Mouse (Mus musculus): ENCODE results near the gene Gm12184.
"Not testable (repeated sequence)": the region's sequence is repeated elsewhere in the genome, so short reads cannot be mapped to it uniquely, and the experiment has no call there.

Gene Gm12184

DNA sequence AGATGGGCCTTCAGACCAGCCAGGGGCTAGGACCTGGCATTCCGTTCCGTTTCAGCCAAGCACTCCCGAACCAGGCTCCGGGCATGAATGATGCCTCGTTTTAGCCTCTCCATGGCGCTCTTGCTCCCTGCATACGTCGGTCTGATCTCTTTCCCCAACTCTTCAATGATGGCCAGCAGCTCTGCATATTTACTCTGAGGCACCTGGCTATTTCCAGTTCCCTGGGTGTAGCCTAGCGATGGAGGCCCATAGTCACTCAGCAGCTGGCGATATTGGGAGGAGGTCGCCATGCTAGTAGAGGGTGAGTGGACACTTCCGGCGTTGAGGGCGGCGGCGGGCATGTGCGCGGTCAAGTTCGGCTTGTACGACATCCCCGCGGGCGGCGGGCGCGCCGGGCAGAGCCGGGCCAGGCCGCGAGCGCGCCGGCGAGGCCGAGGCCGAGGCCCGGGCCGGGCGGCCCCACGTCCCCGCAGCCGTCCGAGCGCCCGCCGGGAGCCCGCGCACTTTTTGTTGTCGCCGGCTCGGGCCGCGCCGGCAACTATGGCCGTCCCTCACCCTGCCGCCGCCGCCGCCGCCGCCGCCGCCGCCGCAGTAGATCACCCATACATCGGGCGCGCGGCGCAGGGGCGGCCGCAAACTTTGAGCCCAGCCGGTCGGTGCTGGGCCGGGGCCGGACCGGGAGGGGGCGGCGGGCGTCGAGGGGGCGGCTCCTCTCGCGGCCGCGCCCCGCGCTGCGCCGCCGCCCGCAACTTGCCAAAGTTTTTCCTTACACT is at the start of gene Gm12184, which contains the start of gene Trim7:
Gene Gm12184, minus strand, starts transcription at position 677 of the 773 bp plus-strand sequence.
Gene Trim7, plus strand, starts transcription at position 162 of the 773 bp plus-strand sequence.
- DNase-seq (ENCODE audit: low spot score in 2 of 2), result not testable (repeated sequence)

DNA sequence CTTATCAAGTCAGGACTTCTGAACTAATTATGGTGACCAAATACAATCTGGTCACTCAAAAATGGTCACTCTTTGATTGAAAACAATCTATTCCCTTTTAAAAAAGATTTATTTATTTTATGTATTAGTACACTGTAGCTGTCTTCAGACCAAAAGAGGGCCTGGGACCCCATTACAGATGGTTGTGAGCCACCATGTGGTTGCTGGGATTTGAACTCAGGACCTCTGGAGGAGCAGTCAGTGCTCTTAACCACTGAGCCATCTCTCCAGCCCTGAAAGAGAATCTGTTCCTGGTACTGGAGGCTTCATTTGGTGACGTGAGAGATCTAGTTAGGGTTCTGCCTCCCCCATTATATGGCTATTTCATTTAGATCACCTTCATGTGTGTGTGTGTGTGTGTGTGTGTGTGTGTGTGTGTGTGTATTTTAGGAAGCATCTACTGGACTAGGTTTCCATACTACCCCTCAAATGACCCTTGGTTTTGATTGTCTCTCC is 48.9 kb upstream of the Gm12184 start:
- not testable (repeated sequence) for DNase-seq (ENCODE audit: low spot score in 2 of 2)

DNA sequence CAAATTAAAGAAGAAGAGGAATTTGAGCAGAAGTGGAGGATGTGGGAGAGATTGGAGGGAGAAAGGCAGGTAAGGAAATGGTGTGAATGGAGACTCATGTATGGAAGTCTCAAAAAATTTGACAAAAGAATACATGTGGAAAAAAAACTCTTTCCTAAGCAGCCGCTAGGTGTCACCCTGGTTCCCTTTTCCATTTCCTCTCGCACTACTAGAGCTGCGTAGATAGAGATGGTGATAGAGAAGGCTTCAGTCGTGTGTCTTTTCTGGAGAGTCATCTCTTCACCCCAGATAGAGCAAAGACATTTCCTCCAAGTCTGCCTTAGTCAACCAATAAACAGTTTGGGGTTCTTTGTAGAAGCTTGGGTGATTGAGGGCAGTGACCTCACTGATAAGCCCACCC is 48.0 kb upstream of the Gm12184 start:
- DNase-seq (ENCODE audit: low spot score in 2 of 2), result peak in 1 of 2 experiments; percentile 23

DNA sequence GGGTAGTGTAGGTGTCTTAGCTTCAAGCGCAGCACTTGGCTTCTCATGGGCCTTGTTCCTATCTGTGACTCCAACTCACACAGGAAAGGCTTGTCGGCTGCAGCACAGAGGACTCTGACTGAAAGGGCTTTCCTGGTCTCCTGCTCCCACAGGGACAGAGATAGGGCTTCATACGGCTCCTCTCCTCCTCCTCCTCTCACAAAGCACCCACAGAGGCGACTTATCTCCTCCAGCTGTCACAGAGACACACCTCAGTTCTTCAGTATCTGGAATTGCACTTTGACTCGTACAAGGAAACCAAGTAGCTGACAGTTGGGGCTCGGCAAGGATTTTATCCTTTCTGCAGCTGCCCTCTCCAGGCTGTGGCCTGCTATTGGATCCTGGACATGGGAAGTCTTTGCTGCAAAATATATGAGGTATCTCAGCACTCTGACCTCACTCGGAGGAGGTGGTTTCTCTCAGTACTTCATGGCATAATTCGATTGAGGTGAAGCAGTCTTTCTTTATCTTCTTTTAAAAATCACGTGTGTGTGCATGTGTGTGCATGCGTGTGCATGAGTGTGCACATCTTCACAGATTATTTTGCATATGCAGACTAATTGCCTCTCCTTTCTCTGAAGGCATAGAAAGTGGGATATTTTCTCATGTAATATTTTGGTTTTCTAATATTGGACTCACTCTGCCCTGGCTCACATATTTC is 47.3 kb upstream of the Gm12184 start:
- no peak for DNase-seq (ENCODE audit: low spot score in 2 of 2)

DNA sequence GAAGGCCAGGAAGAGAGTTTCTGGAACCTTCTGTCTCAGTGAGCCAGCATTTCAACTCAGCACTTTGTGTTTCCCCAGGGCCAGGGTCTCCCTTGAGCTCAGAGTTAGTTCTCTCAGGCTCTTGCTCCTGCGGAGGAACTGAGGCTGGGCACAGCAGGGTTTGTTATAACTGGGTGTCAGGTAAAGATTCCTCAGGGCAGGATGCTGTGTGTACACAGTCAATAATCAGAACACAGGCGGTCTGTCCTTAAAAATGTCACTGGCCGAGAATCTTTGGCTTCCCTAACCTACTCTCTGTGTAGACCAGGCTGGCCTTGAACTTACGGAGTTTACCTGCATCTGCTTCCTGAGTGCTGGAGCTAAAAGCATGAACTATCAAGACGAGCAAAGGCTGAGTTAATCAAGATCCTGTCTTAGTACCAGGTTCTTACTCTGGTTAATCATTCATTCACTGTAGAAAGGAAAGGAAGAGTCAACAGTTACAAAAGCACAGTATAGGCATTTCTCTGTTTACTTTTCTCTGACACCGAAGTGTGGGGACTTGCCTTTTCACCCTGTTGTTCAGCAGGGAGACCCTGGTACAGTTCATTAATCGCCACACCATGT is 46.3 kb upstream of the Gm12184 start:
- DNase-seq (ENCODE audit: low spot score in 2 of 2), result no peak

DNA sequence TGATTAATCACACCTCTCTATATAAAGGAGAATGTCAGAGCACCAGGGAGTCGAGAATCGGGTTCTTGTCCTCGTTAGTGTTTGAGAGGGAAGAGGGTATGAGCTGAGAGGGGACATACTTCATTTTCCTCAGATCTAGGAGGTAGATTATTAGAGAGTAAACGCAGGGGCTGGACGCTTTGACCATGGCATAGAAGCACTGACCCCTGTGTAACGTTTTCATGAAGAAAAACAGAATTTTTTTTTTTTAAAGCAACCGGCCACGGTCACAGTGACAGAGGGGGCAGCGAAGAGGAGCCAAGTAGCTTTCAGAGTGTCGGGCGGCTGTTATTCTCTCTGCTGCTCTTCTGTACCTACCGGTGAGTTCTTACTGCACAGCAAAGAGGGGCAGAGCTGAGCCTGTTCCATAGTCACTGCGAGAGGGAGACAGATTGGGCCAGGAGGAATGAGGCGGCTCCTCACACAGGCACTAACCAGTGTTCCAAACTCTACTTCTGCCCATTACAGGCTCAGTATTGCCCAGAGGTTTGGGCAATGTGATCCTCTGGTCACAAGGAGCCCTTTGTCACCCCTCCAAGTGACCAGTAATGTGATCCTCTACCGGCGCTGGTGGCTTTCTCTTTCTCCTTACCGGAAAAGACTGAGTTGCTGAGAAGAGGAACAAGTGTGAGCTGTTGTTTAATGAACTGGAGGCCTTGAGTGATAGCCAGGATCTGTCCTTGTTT is 45.5 kb upstream of the Gm12184 start:
- DNase-seq (ENCODE audit: low spot score in 2 of 2), result no peak

DNA sequence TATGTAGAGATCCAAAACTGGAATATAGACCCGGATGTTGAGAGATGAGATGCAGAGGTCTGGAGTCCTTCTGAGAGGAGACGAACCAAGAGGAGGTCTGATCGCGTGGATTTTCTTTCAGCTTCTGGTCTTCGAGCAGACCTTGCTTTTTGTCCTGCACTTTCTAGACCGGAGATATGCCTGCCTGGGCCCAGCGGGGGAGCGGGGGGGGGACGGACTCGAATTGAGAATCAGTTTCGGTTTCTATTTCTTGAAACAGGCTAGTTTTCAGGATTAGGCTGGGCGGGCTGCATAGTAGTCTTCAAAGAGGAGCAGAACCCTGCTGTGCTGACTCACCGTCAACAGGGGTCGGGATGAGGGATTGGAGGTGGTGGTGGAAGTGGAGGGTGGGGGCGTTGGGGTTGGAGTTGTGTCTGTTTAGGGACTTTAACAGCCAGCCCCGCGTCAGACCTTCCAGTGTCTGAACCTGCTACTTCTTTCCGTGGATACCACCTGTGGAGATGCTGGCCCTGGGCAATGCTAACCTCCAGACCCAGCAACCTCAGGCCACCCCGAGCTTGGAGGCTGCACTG is 44.8 kb upstream of the Gm12184 start, which contains the start of gene Irgm1:
Gene Irgm1, minus strand, starts transcription at position 483 of the 572 bp plus-strand sequence.
- peak in 1 of 2 experiments; percentile 25 for DNase-seq (ENCODE audit: low spot score in 2 of 2)

DNA sequence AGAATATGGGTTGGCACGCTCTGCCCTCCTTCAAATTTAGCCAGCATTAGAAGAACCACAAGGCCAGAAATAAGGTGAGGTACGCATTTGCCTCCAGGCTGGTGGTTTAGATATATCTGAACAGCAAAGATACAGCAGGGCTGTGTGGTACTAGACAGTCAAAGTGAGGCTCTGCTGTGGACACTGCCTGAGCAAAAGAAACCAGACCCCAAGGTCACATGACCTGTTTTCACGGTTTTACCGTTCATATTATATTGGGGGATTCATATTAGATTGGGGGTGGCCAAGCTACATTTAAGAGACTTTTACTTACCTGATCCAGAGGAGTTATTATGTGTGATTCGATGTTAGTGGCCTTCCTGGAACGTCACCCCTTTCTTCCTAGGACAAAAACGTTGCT is 44.3 kb upstream of the Gm12184 start:
- no peak for DNase-seq (ENCODE audit: low spot score in 2 of 2)

DNA sequence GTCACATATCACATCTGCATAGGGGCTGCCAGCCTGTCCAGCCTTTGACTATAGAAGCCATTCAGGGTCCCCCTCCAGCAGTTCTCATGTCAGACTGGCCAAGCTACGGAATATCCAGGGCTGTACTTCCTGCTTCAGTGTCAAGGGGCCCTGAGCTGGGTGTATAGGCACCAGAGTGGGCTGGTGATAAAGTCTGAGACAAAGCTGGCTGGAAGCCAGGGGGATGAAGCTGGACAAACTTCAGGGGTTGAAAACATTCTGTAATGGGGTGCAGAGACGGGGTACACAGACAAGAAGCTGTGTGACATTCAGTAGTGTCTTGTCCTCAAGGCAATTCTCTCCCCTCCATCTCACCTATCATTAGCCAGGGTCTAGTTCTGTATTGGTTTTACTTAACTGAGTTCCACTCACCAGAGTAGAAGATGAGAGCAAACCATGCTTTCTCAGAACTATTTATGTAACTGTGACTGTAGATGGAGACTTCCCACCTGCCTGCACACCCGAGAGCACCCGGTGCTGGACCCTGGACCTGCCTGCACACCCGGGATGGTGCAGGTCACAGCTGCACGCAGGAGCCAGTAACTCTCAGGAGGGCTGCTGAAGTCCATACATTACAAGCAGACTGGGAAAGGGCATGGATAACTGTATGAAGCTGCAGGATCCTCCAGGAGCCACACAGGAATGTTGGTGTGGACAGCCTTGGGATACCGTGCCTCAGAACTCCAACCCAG is 43.1 kb upstream of the Gm12184 start:
- DNase-seq (ENCODE audit: low spot score in 2 of 2), result no peak

DNA sequence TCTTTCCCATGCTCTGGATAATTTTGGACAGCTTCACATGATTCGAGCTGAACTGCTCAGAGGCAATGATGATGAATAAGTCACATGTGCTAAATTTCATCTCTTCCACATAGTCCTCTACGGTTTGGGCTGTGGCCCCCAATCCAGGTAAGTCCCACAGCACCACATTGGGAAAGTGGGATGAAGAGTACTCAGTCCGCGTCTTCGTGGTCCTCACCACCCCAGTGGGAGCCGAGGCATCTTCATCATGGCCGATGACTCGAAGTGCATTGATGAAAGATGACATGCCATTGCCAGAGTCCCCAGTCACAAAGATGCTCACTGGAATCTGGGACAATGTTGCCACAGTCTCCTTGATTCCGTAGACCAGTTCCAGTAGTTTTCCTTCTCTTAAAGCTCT is 40.0 kb upstream of the Gm12184 start:
- DNase-seq (ENCODE audit: low spot score in 2 of 2), result no peak

DNA sequence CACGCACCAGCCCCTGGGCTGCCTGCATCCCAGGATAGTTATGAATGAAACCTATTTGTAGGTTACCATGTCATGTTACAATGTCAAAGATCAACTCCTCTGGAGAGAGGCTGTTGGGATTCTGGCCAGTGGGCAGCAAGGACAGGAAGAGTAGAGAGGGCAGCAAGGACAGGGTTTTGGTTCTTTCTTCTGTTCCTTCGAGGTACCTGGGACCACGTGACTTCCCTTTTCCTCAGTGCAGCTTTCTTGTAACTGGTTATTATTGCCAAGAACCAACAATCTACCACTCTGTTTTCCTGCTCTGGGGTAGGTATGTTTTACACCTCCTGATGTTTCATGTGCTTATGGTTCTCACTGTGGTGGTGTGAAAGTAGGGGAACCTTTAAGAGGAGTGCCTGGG is 37.4 kb upstream of the Gm12184 start:
- no peak for DNase-seq (ENCODE audit: low spot score in 2 of 2)

DNA sequence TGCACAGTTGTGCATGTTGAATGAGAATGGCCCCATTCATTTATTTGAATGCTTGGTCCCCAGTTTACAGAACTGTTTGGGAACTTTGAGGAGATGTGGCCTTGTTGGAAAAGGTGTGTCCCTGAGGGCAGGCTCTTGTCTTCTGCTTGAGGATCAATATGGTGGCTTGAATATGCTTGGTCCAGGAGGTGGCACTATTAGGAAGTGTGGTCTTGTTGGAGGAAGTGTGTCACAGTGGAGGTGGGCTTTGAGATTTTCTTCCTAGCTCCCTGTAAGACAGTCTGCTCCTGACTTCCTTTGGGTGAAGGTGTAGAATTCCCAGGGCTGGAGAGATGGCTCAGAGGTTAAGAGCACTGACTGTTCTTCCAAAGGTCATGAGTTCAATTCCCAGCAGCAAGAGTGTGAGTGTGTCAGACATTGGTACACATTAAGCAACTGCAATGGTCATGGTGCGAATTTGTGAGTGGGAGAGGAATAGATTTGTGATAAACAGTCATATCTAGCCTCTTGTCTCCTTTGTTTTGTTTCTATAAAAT is 36.4 kb upstream of the Gm12184 start:
- no peak for DNase-seq (ENCODE audit: low spot score in 2 of 2)

DNA sequence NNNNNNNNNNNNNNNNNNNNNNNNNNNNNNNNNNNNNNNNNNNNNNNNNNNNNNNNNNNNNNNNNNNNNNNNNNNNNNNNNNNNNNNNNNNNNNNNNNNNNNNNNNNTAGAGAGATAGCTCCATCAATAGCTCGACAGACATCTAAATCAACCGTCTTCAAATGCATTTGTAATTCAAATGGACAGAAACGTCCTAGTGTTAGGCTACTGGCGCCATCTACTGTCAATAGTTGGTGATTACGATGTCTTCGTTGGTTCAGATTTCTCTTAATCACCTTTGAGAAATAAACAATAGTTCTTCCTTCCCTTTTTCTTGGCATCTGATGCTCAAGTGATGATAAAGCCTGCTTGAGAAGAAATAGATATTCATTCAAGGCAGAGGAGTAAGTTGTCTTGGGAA is 32.6 kb upstream of the Gm12184 start:
- DNase-seq (ENCODE audit: low spot score in 2 of 2), result peak in 1 of 2 experiments; percentile 25

DNA sequence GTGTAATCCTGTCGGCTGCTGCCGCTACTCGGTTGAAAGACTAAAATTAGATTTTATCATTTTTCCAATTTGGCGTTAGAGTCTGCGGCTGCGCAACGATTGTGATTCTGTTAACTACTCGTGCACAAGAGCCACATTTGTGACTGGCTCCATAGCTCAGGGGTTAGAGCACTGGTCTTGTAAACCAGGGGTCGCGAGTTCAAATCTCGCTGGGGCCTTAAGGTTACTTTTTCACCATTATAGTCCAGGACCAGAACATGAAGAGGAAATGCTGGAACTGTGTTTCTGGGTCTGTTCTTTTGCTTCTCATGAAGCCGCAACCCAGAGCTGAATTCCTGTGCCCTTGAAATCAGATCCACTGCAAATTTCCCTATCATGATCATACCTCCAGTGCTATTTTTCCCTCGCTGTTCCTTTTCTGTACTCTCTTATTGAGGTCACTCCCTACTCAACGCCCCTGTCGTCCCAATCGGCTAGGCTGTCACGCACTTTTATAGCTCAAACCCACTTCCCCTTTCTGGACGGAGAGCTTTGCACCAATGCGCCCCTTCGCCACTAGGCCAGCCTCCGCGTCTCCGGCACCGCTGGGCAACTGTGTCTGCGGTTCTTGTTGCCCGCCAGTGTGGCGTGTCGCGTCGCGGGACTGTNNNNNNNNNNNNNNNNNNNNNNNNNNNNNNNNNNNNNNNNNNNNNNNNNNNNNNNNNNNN is 27.2 kb upstream of the Gm12184 start:
- peak; percentile 95 to 97 for DNase-seq (ENCODE audit: low spot score in 2 of 2)

DNA sequence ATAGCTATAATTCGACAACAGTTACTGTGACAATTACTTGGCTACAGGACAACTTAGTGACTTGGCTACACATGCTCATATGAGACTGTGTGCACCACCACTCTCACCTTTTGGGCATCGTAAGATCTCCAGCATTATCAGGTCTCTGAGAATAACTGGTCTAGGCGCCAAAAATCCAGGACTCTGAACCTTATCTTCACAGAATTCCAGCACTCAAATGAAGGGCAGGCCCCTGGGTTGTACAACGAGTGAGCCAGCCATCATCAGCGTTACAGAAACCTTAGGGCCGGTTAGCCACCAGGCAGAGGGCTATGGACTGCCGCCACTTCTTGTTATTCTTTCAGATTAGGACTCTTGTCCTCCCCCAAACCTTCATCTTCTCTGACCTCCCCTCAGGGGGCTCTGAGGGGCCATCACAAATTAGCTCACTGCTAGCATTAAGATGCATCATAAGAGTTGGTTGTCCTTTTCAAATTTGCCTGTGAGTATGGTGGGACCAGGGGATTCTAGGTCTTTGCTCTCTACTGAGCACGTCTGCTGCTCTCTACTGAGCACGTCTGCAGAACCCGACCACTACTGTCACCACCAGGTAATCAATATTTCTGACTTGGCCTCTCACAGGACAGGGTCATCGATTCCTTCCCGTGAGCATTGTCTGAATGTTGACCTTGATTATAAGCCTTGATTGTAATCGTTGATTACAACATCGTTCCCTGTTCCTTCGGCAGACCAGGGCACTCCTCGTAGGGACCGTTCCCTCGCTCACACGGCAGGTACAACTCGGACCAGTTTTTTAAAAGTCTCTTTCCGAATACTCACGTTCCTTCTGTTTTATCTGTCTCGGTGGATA is 26.4 kb upstream of the Gm12184 start:
- no peak for DNase-seq (ENCODE audit: low spot score in 2 of 2)

DNA sequence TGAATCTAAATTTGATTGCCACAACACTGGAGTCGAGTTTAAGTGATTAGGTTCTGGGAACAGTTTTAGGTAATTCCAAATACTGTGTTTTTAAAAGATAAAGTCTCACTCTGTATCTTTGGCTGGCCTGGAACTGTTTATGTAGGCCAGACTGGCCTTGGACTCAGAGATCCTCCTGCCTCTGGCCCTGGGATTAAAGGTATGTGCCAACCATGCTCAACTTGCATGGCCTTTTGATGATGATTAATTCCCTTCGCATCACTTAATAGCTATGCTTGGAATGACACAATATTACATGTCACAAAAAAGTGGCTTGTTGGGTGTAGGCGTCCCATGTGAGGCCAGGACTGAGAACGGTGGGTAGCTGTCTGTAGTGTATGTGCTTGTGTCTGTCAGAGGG is 25.7 kb upstream of the Gm12184 start:
- no peak for DNase-seq (ENCODE audit: low spot score in 2 of 2)

DNA sequence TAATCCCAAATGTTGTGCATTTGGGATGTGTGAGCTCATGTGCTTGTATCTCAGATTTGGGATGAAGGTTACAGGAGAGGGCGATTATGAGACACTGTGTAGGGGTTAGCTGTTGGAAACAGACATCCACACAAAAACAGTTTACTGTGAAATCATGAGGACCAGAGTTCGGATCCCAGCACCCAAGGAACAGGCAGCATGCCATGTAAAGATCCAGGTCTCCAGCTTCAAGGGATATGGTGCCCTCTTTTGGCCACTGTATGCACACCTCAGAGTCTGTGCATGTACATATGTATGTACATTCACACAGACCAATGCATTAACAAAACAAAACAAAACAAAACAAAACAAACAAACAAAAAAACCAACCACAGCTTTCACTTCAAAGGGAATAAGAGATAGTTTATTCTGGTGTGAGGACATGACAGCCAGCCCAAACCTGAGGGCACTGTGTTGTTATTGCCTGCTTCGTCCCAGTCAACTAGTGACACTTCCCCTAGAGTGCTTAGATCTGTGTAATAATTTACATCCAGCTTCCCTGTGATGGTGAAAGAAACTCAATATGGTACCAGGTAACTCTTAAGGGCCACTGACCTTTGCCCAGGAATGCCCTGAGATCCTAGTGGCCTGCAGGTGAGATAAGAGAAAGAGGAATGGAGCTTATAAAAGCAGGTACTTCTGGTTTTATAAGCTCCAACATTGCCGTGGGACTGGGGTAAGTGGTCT is 25.0 kb upstream of the Gm12184 start:
- no peak for DNase-seq (ENCODE audit: low spot score in 2 of 2)

DNA sequence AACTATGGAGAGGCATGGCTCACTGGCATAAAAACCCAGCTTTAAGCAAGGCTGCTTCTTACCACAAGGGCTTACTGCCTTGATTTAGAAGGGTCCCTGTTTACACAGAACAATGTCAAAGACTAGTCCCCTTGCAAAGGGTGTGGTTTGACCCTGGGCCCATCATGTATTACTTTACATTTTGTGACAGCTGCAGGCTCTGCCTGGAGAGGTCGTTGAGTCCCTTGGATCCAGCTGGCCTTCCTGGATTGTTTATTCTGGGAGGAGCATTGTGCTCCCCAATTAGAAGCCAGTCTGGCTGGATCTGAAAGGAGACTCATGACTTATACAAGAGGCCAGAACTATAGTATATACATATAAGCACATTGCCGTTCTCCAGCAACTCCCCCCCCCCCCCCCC is 23.8 kb upstream of the Gm12184 start:
- DNase-seq (ENCODE audit: low spot score in 2 of 2), result no peak
